Mouse (Mus musculus): Measurements from ENCODE around the gene Reep1. TPM values are rescaled to one million over a fixed set of nuclear protein-coding genes. Genes with fewer than 3 reads are reported as not detected.

The Reep1 gene
- polyA plus RNA-seq, 2 experiments = 1.9 to 3.0 TPM

GRCm38 (mm10) chr6:71812820-71813219 lies 105.5 kb downstream of the Reep1 start:
- 67% methylated on average over 2 of the region's 2 CpGs for WGBS (ENCODE audit: insufficient replicate concordance)
- no peak; the same call in 1 of the 2 replicates for ATAC-seq (ENCODE audit: insufficient read depth)
- H3K27me3 ChIP-seq (ENCODE audit: control insufficient read depth, insufficient read depth, low read length) = no peaks in the 10 kb centered on the region
- no peak for DNase-seq (ENCODE audit: low read depth in 3 of 3, low spot score in 3 of 3)
- H3K9ac ChIP-seq (replicated peaks) = no peak overlapping the region
- H3K4me2 ChIP-seq (ENCODE audit: low read depth) = no peak overlapping the region
- peaks cover 22% of the 10 kb centered on the region for H3K36me3 ChIP-seq (replicated peaks; ENCODE audit: control insufficient read depth, insufficient read depth, low read depth)
- H3K4me3 ChIP-seq (ENCODE audit: insufficient read depth in 1 of 2, low read depth in 2 of 2, low read length in 2 of 2) = no peak overlapping the region
- no peak overlapping the region for H3K27ac ChIP-seq
- no peaks in the 10 kb centered on the region for H3K9me3 ChIP-seq (ENCODE audit: control insufficient read depth, low read length)
- TF ChIP-seq EP300 (IDR thresholded peaks at IDR 0.05; ENCODE audit: low read depth) (no peak), CTCF (IDR thresholded peaks at IDR 0.05; ENCODE audit: low read depth) (no peak)
- H3K4me1 ChIP-seq (replicated peaks; ENCODE audit: control insufficient read depth in 2 of 2, insufficient read depth in 2 of 2, low read length in 1 of 2) = peaks cover 5 to 7% of the 10 kb centered on the region in 2 experiments

- no peak overlapping the region for H3K27ac ChIP-seq
- no peak for TF ChIP-seq EP300 (IDR thresholded peaks at IDR 0.05; ENCODE audit: low read depth)
- no peak for TF ChIP-seq CTCF (IDR thresholded peaks at IDR 0.05; ENCODE audit: low read depth)
- peaks cover 18 to 20% of the 10 kb centered on the region in 2 experiments for H3K4me1 ChIP-seq (replicated peaks; ENCODE audit: control insufficient read depth in 2 of 2, insufficient read depth in 2 of 2, low read length in 1 of 2)
- H3K4me2 ChIP-seq (ENCODE audit: low read depth) = no peak overlapping the region
- DNase-seq (ENCODE audit: low read depth in 3 of 3, low spot score in 3 of 3) (no peak), ATAC-seq (ENCODE audit: insufficient read depth) (no peak)
- H3K4me3 ChIP-seq (ENCODE audit: insufficient read depth in 1 of 2, low read depth in 2 of 2, low read length in 2 of 2) = no peak overlapping the region
- WGBS (ENCODE audit: insufficient replicate concordance) = 59% methylated on average over 5 of the region's 5 CpGs
- no peaks in the 10 kb centered on the region for H3K9me3 ChIP-seq (ENCODE audit: control insufficient read depth, low read length)
- no peaks in the 10 kb centered on the region for H3K27me3 ChIP-seq (ENCODE audit: control insufficient read depth, insufficient read depth, low read length)
- no peak overlapping the region for H3K9ac ChIP-seq (replicated peaks)
- peaks cover 30% of the 10 kb centered on the region for H3K36me3 ChIP-seq (replicated peaks; ENCODE audit: control insufficient read depth, insufficient read depth, low read depth)
Measured at GRCm38 (mm10) chr6:71819764-71820292, 112.5 kb downstream of the Reep1 start.

DNA sequence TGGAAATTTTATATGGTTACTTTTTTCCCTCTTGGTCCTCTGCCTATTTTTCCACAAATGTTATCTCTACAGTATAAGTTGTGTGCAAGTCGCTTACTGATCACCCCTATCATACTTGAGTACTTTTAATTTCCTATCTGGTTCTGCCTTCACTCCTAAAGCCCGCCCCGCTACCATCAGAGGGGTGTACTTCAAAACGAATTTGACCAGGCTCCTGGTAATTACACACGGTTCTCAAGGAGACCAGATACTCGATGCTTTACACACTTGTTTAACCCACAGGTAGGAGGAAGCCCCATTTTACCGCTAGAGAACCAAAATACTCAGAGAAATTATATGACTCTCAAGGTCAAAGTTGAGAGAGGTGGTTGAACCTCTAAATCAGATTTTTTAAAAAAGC lies 115.7 kb downstream of the Reep1 start:
- Histone ChIP-seq H3K27ac (peak overlapping the region; percentile 16), H3K27me3 (ENCODE audit: control insufficient read depth, insufficient read depth, low read length) (no peaks in the 10 kb centered on the region), H3K36me3 (replicated peaks; ENCODE audit: control insufficient read depth, insufficient read depth, low read depth) (peaks cover 6% of the 10 kb centered on the region), H3K4me3 (ENCODE audit: insufficient read depth in 1 of 2, low read depth in 2 of 2, low read length in 2 of 2) (peak overlapping the region; percentile 72 to 100), H3K9me3 (ENCODE audit: control insufficient read depth, low read length) (no peaks in the 10 kb centered on the region), H3K4me2 (ENCODE audit: low read depth) (peak overlapping the region; percentile 72), H3K9ac (replicated peaks) (peak overlapping the region; percentile 64), H3K4me1 (replicated peaks; ENCODE audit: control insufficient read depth in 2 of 2, insufficient read depth in 2 of 2, low read length in 1 of 2) (peaks cover 13 to 14% of the 10 kb centered on the region in 2 experiments)
- TF ChIP-seq EP300 (IDR thresholded peaks at IDR 0.05; ENCODE audit: low read depth) (no peak), CTCF (IDR thresholded peaks at IDR 0.05; ENCODE audit: low read depth) (no peak)
- ATAC-seq (ENCODE audit: insufficient read depth) = peak; percentile 64
- WGBS (ENCODE audit: insufficient replicate concordance) = under 1% methylated on average over 7 of the region's 7 CpGs
- no peak for DNase-seq (ENCODE audit: low read depth in 3 of 3, low spot score in 3 of 3)

DNA sequence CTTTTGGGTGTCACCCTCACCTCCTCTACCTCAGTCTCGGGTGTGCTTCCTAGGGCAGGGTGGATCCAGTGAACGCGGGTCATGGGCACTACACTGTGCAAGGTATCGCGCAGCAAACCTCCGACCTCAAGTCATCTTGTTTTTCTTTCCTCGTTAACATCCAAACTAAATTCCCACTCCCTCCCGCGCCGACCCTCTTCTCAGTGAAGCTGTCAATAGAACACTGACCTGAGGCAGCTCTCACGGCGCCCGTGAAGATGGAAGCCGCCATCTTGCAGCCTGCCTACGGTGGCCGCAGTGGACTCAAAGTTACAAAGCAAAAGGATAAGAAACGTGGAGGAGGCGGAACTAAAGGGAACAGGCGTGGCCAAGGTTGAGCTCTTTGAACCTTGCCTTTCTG lies 116.1 kb downstream of the Reep1 start:
- Histone ChIP-seq H3K9ac (replicated peaks) (peak overlapping the region; percentile 64), H3K9me3 (ENCODE audit: control insufficient read depth, low read length) (no peaks in the 10 kb centered on the region), H3K4me2 (ENCODE audit: low read depth) (peak overlapping the region; percentile 72), H3K4me3 (ENCODE audit: insufficient read depth in 1 of 2, low read depth in 2 of 2, low read length in 2 of 2) (peak overlapping the region; percentile 72 to 100), H3K36me3 (replicated peaks; ENCODE audit: control insufficient read depth, insufficient read depth, low read depth) (peaks cover 2% of the 10 kb centered on the region), H3K4me1 (replicated peaks; ENCODE audit: control insufficient read depth in 2 of 2, insufficient read depth in 2 of 2, low read length in 1 of 2) (peaks cover 13 to 14% of the 10 kb centered on the region in 2 experiments), H3K27ac (peak overlapping the region; percentile 16; the same call in 1 of the 2 replicates), H3K27me3 (ENCODE audit: control insufficient read depth, insufficient read depth, low read length) (no peaks in the 10 kb centered on the region)
- TF ChIP-seq EP300 (IDR thresholded peaks at IDR 0.05; ENCODE audit: low read depth) (no peak; the same call in 1 of the 2 replicates), CTCF (IDR thresholded peaks at IDR 0.05; ENCODE audit: low read depth) (no peak)
- ATAC-seq (ENCODE audit: insufficient read depth) = peak; percentile 89
- under 1% methylated on average over 19 of the region's 19 CpGs for WGBS (ENCODE audit: insufficient replicate concordance)
- peak; percentile 85 to 91 (median 89) for DNase-seq (ENCODE audit: low read depth in 3 of 3, low spot score in 3 of 3)

- WGBS (ENCODE audit: insufficient replicate concordance) = 2% methylated on average over 3 of the region's 3 CpGs
- Histone ChIP-seq H3K27ac (peak overlapping the region; percentile 41), H3K4me1 (replicated peaks; ENCODE audit: control insufficient read depth in 2 of 2, insufficient read depth in 2 of 2, low read length in 1 of 2) (peaks cover 13 to 14% of the 10 kb centered on the region in 2 experiments), H3K9ac (replicated peaks) (peak overlapping the region; percentile 62), H3K36me3 (replicated peaks; ENCODE audit: control insufficient read depth, insufficient read depth, low read depth) (no peaks in the 10 kb centered on the region), H3K9me3 (ENCODE audit: control insufficient read depth, low read length) (no peaks in the 10 kb centered on the region), H3K4me3 (ENCODE audit: insufficient read depth in 1 of 2, low read depth in 2 of 2, low read length in 2 of 2) (peak overlapping the region; percentile 72 to 100), H3K4me2 (ENCODE audit: low read depth) (peak overlapping the region; percentile 72), H3K27me3 (ENCODE audit: control insufficient read depth, insufficient read depth, low read length) (no peaks in the 10 kb centered on the region)
- ATAC-seq (ENCODE audit: insufficient read depth) (no peak), DNase-seq (ENCODE audit: low read depth in 3 of 3, low spot score in 3 of 3) (no peak)
- TF ChIP-seq EP300 (IDR thresholded peaks at IDR 0.05; ENCODE audit: low read depth) (no peak), CTCF (IDR thresholded peaks at IDR 0.05; ENCODE audit: low read depth) (no peak)
Measured at GRCm38 (mm10) chr6:71823961-71824360, 116.6 kb downstream of the Reep1 start.
